Mouse (Mus musculus) forebrain, embryonic 13.5 days (tissue): ENCODE results near the gene Scn10a. TPM values are rescaled to one million over a fixed set of nuclear protein-coding genes. Genes with fewer than 3 reads are reported as not detected.

Experiments used
- ATAC-seq: fragments of 200-750 bp; cut with Nextera tagmentation; 2 replicates; pipeline ENCODE4 v1.8.0; 2017
- H3K27ac ChIP-seq: fragments of 300-500 bp; sonication (generic); 2 replicates; pipeline ENCODE4 v1.5.1; 2015; ENCODE audit warnings: inconsistent platforms, mild to moderate bottlenecking, moderate library complexity
- H3K27me3 ChIP-seq: fragments of 300-500 bp; sonication (generic); 2 replicates; pipeline ENCODE4 v1.6.1; 2015; ENCODE audit warnings: mild to moderate bottlenecking, inconsistent platforms
- H3K36me3 ChIP-seq: fragments of 300-500 bp; sonication (generic); 2 replicates; pipeline ENCODE4 v1.6.1; 2015; ENCODE audit warnings: mild to moderate bottlenecking, inconsistent platforms; ENCODE audit not compliant: poor library complexity, severe bottlenecking
- H3K4me1 ChIP-seq: fragments of 300-500 bp; sonication (generic); 2 replicates; pipeline ENCODE4 v1.6.1; 2015; ENCODE audit warnings: inconsistent platforms
- H3K4me2 ChIP-seq: fragments of 300-500 bp; sonication (generic); 2 replicates; pipeline ENCODE4 v1.6.1; 2015; ENCODE audit warnings: inconsistent platforms, mild to moderate bottlenecking, moderate library complexity
- H3K4me3 ChIP-seq: fragments of 300-500 bp; sonication (generic); 2 replicates; pipeline ENCODE4 v1.5.1; 2015; ENCODE audit warnings: mild to moderate bottlenecking, inconsistent platforms
- H3K9ac ChIP-seq: fragments of 300-500 bp; sonication (generic); 2 replicates; pipeline ENCODE4 v1.6.1; 2015; ENCODE audit warnings: mild to moderate bottlenecking, inconsistent platforms
- H3K9me3 ChIP-seq: fragments of 300-500 bp; sonication (generic); replicated peaks from 2 replicates; pipeline ENCODE4 v1.6.1; 2016; ENCODE audit warnings: inconsistent platforms
- WGBS: fragments of 180-500 bp; shearing (Covaris S2); methylation state at CpG from one replicate; pipeline ENCODE4 v1.1.7; 2015; 5-methylcytosine and 5-hydroxymethylcytosine counted together
- polyA plus RNA-seq: library from polyadenylated mRNA; unstranded; fragments of >200 nt; fragmentation: Nextera tagmentation; extraction: Ambion mirVana; gene quantifications from 2 replicates; pipeline ENCODE4 v1.2.1, GENCODE M21; 2015

Gene Scn10a
- polyA plus RNA-seq, 1 experiment from 2014 or later = not detected

GRCm38 (mm10) chr9:119632801-119633200 lies 86.3 kb downstream of the Scn10a start:
- Histone ChIP-seq H3K4me2 (no peak overlapping the region), H3K9ac (no peak overlapping the region), H3K4me1 (peaks cover 18% of the 10 kb centered on the region), H3K36me3 (no peaks in the 10 kb centered on the region), H3K27ac (no peak overlapping the region; the same call in 1 of the 2 replicates), H3K9me3 (no peaks in the 10 kb centered on the region), H3K27me3 (no peaks in the 10 kb centered on the region), H3K4me3 (no peak overlapping the region)
- no peak for ATAC-seq
- 29% methylated on average over 12 of the region's 12 CpGs for WGBS

DNA sequence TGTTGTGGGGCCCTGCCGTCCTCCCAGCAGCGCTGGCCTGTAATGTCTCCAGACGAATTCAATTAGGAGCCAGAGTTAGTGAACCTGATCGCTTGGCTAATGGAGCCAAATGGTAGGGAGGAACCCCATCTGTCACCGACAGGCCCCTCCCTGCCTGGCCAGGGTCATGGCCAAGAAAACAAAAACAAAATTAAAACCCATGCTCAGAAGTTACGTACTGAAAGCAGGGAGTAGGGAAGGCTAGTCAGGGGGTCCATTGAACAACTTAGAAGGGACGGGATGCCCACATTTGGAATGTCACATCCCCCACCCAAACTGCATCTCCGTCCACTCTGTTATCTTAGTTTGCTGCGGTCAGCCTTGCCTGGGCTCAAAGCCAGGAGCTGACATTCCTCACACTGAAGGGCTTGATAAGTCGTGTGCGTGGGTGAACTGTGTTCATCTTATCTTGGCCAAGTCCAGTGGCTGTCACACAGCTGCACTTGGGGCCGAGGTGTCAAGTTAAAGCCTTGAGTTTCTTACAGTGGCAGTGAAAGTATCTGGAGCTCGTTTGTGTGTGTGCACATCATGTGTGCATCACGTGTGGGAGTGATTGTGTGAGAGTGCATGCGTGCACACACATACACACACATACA lies 87.1 kb downstream of the Scn10a start:
- Histone ChIP-seq H3K27ac (no peak overlapping the region), H3K9me3 (no peaks in the 10 kb centered on the region), H3K4me2 (no peak overlapping the region), H3K4me1 (peaks cover 18% of the 10 kb centered on the region), H3K9ac (no peak overlapping the region), H3K4me3 (no peak overlapping the region), H3K27me3 (no peaks in the 10 kb centered on the region), H3K36me3 (no peaks in the 10 kb centered on the region)
- 0 out of 2 replicates have a peak, but pooled peaks have one; percentile 41 for ATAC-seq
- 57% methylated on average over 15 of the region's 15 CpGs for WGBS

DNA sequence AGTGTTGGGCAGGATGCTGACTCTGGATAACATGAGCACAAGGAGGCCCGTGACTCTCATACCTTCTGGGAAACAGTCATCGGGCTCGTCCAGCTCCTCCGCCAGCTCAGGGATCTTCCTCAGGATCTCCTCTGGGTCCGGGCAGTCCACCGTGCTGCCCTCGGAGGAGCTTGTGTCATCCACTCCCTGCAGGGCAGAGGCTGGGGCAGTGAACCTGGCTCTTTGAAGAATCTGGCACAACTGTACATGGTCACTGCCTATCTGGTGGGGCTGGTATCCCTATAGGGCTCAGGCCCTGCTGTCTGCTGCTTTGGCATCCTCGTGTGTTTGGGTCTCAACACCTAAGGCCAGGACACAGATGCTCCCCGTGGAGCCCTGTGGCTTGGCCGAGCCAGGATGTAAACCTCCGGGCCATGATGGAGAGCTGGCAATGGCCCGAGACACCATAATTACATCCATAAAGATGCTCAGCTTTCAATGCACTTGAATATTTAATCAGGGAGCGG lies 87.7 kb downstream of the Scn10a start:
- H3K4me3 ChIP-seq = no peak overlapping the region
- H3K9ac ChIP-seq = no peak overlapping the region
- no peak overlapping the region for H3K27ac ChIP-seq
- no peaks in the 10 kb centered on the region for H3K36me3 ChIP-seq
- peaks cover 18% of the 10 kb centered on the region for H3K4me1 ChIP-seq
- H3K9me3 ChIP-seq = no peaks in the 10 kb centered on the region
- WGBS = 74% methylated on average over 13 of the region's 13 CpGs
- 0 out of 2 replicates have a peak, but pooled peaks have one; percentile 16 for ATAC-seq
- no peak overlapping the region for H3K4me2 ChIP-seq
- H3K27me3 ChIP-seq = no peaks in the 10 kb centered on the region

- H3K27me3 ChIP-seq = no peaks in the 10 kb centered on the region
- WGBS = 76% methylated on average over 8 of the region's 8 CpGs
- H3K9me3 ChIP-seq = no peaks in the 10 kb centered on the region
- peaks cover 18% of the 10 kb centered on the region for H3K4me1 ChIP-seq
- H3K27ac ChIP-seq = no peak overlapping the region
- H3K4me3 ChIP-seq = no peak overlapping the region
- no peak overlapping the region for H3K9ac ChIP-seq
- no peak overlapping the region for H3K4me2 ChIP-seq
- ATAC-seq = no peak
- no peaks in the 10 kb centered on the region for H3K36me3 ChIP-seq
Measured at GRCm38 (mm10) chr9:119628690-119629268, 90.3 kb downstream of the Scn10a start.

DNA sequence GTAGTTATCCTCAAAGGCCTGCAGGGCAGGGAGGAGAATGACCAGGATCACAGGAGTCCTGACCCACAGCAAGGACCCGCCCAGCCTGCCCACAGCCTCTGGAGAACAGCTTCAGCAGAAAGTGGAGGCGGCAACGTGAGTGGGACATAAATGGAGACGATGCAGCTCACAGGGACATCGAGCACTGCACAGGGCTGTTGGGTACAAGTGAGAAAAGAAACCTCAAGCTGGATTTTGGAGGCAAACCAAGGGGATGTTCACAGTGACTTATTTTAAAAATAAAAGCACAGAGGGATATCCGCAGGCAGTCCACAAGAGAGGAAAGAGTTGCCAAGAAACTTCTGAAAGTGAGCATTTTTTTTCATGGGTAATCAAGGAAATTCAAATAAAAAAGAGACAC lies 91.9 kb downstream of the Scn10a start:
- Histone ChIP-seq H3K36me3 (no peaks in the 10 kb centered on the region), H3K9me3 (no peaks in the 10 kb centered on the region), H3K4me3 (no peak overlapping the region), H3K4me1 (peaks cover 11% of the 10 kb centered on the region), H3K27ac (no peak overlapping the region), H3K9ac (no peak overlapping the region), H3K27me3 (no peaks in the 10 kb centered on the region), H3K4me2 (no peak overlapping the region)
- 83% methylated on average over 6 of the region's 6 CpGs for whole genome bisulfite sequencing
- ATAC-seq = no peak

DNA sequence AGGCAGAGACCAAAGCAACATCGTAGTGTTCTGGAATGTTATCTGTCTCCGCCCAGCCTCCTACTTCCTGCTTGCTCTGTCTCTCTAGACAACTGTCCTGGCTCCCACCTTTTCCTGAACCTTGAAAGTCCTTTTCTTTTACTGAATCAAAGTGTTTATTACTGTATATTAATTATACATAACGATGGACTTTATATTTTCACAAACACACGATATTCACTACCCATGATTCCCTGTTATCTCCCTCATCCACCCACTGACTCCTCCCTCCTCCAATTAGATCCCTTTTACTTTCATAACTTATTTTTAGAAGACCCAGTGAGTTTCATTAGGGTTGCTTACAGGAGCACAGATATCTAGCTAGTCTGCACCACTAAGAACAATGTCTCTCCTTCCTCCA lies 95.0 kb downstream of the Scn10a start:
- 96% methylated on average over 4 of the region's 4 CpGs for WGBS
- H3K4me2 ChIP-seq = no peak overlapping the region
- H3K9me3 ChIP-seq = no peaks in the 10 kb centered on the region
- H3K27me3 ChIP-seq = no peaks in the 10 kb centered on the region
- H3K4me3 ChIP-seq = no peak overlapping the region
- no peak overlapping the region for H3K9ac ChIP-seq
- H3K4me1 ChIP-seq = no peaks in the 10 kb centered on the region
- no peaks in the 10 kb centered on the region for H3K36me3 ChIP-seq
- no peak overlapping the region for H3K27ac ChIP-seq
- ATAC-seq = no peak

DNA sequence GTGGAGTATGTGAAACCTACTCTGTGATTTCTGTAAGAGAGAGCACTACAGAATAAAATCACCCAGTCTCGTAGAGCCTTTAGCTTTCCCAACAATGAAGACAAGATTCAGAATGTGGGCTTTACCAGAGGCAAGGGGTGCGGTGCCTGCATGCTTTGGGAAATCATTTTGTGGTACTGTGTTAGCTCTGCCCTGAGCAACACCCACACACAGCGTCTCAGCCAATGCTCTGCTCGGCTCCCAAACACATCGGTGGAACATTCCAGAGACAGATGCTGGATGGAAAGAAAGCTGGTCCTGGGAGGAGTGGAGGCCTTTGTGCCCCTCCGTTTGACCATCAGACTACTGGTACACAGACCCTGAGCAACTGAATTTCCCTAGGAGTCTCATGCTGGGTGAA lies 104.3 kb downstream of the Scn10a start:
- Histone ChIP-seq H3K9ac (no peak overlapping the region), H3K4me1 (no peaks in the 10 kb centered on the region), H3K27me3 (no peaks in the 10 kb centered on the region), H3K4me2 (no peak overlapping the region), H3K27ac (no peak overlapping the region), H3K9me3 (no peaks in the 10 kb centered on the region), H3K4me3 (no peak overlapping the region), H3K36me3 (no peaks in the 10 kb centered on the region)
- WGBS = 80% methylated on average over 6 of the region's 6 CpGs
- no peak for ATAC-seq

DNA sequence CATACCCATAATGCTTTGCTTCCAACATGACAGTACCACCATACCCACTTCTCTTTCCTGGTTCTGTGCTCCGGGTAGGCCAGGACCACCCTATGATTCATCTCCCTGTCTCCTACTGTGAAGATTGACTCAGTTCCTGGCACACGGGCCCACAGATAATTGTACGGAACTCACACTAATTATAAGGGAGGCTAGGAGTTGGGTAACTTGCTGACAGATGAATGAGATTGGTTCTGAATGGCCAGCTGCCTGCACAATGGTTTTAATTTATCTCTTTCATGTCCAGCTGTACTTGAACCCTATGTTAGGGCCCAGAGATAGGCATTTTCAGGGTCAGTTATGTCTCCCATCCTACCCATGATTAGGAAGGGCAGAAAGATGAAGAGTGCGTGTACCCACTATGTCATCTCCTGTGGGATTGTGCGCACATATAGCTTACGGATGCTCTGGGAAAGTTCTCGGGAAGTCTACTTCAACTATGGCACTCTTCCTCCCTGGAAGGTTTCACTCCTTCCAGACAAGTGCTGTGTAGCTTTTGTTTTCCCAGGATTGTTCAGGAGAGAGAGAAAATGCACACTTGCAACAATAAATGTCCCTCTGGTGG lies 108.5 kb downstream of the Scn10a start:
- H3K4me1 ChIP-seq = no peaks in the 10 kb centered on the region
- no peak overlapping the region for H3K4me3 ChIP-seq
- no peak overlapping the region for H3K9ac ChIP-seq
- no peak for ATAC-seq
- 79% methylated on average over 7 of the region's 7 CpGs for WGBS
- no peaks in the 10 kb centered on the region for H3K36me3 ChIP-seq
- no peak overlapping the region for H3K27ac ChIP-seq
- no peaks in the 10 kb centered on the region for H3K27me3 ChIP-seq
- no peaks in the 10 kb centered on the region for H3K9me3 ChIP-seq
- H3K4me2 ChIP-seq = no peak overlapping the region

GRCm38 (mm10) chr9:119606906-119607305 lies 112.2 kb downstream of the Scn10a start:
- ATAC-seq = no peak
- Histone ChIP-seq H3K27me3 (no peaks in the 10 kb centered on the region), H3K4me3 (no peak overlapping the region), H3K9me3 (no peaks in the 10 kb centered on the region), H3K27ac (no peak overlapping the region), H3K36me3 (no peaks in the 10 kb centered on the region), H3K4me1 (no peaks in the 10 kb centered on the region), H3K4me2 (no peak overlapping the region), H3K9ac (no peak overlapping the region)
- 91% methylated on average over 5 of the region's 5 CpGs for WGBS

DNA sequence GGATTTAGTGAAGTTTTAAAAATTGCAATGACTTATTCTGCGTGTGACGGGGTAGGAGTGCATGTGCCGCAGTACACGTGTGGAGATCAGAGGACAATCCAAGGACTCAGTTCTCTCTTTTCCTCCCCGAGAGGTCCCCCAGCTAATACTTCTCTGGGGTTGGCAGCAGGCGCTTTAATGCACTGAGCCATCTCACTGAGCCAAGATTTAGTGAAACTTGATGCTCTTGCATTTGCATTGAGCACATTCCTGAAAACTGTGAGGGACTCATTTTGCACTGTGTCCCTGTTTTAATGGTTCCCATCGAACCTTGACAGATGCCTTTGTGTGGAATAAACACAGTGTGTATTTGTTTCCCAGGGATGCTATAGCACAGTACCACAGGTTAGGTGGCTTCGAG lies 114.5 kb downstream of the Scn10a start:
- Histone ChIP-seq H3K4me3 (no peak overlapping the region), H3K27me3 (no peaks in the 10 kb centered on the region), H3K9me3 (no peaks in the 10 kb centered on the region), H3K36me3 (no peaks in the 10 kb centered on the region), H3K4me2 (no peak overlapping the region), H3K27ac (no peak overlapping the region), H3K4me1 (no peaks in the 10 kb centered on the region), H3K9ac (no peak overlapping the region)
- 74% methylated on average over 8 of the region's 8 CpGs for WGBS
- ATAC-seq = no peak

DNA sequence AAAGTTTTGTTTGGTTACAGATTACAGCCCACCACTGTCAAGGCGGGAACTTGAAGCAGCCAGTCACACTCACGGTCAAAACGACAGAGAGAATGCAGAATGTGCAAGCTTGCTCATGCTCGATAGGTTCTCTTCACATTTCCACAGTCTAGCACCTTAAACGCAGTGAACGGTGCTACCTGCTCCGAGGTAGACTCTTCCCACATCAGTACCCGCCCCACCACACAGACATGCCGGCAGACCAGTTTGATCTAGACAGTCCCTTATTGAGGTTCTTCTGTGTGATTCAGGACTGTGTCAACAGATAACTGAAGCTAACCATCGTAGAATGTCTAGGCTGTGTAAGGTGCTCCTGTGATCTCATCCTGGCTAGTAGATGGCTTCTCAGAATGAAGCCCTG lies 120.6 kb downstream of the Scn10a start:
- H3K36me3 ChIP-seq = no peaks in the 10 kb centered on the region
- no peak overlapping the region for H3K27ac ChIP-seq
- no peak for ATAC-seq
- no peaks in the 10 kb centered on the region for H3K4me1 ChIP-seq
- no peaks in the 10 kb centered on the region for H3K27me3 ChIP-seq
- WGBS = 90% methylated on average over 10 of the region's 10 CpGs
- no peaks in the 10 kb centered on the region for H3K9me3 ChIP-seq
- H3K9ac ChIP-seq = no peak overlapping the region
- H3K4me2 ChIP-seq = no peak overlapping the region
- no peak overlapping the region for H3K4me3 ChIP-seq

GRCm38 (mm10) chr9:119597332-119597731 lies 121.8 kb downstream of the Scn10a start:
- H3K4me2 ChIP-seq = no peak overlapping the region
- H3K27ac ChIP-seq = no peak overlapping the region
- WGBS = 74% methylated on average over 8 of the region's 8 CpGs
- ATAC-seq = no peak
- no peak overlapping the region for H3K4me3 ChIP-seq
- H3K36me3 ChIP-seq = no peaks in the 10 kb centered on the region
- H3K4me1 ChIP-seq = no peaks in the 10 kb centered on the region
- H3K9me3 ChIP-seq = no peaks in the 10 kb centered on the region
- no peak overlapping the region for H3K9ac ChIP-seq
- H3K27me3 ChIP-seq = no peaks in the 10 kb centered on the region
